Mouse (Mus musculus) limb, embryonic 13.5 days (tissue): ENCODE measurements around the gene Dhx35. TPM values are rescaled to one million over a fixed set of nuclear protein-coding genes. Genes with fewer than 3 reads are reported as not detected.
A peak's percentile ranks its signal among the peaks of the same experiment; 100 is the strongest.

Experiments
- ATAC-seq: fragments of 200-750 bp; cut with Nextera tagmentation; 2 replicates; pipeline ENCODE4 v1.8.0; 2017; ENCODE audit warnings: low read depth, moderate number of reproducible peaks, moderate TSS enrichment; ENCODE audit not compliant: low FRiP score
- H3K27ac ChIP-seq: fragments of 300-500 bp; sonication (generic); 2 replicates; pipeline ENCODE4 v1.5.1; 2015; ENCODE audit warnings: inconsistent platforms, mild to moderate bottlenecking, moderate library complexity
- H3K27me3 ChIP-seq: fragments of 300-500 bp; sonication (generic); 2 replicates; pipeline ENCODE4 v1.6.1; 2015; ENCODE audit warnings: mild to moderate bottlenecking, inconsistent platforms
- H3K36me3 ChIP-seq: fragments of 300-500 bp; sonication (generic); 2 replicates; pipeline ENCODE4 v1.6.1; 2015; ENCODE audit warnings: inconsistent platforms, mild to moderate bottlenecking, moderate library complexity
- H3K4me1 ChIP-seq: fragments of 300-500 bp; sonication (generic); 2 replicates; pipeline ENCODE4 v1.6.1; 2015; ENCODE audit warnings: inconsistent platforms
- H3K4me2 ChIP-seq: fragments of 300-500 bp; sonication (generic); replicated peaks from 2 replicates; pipeline ENCODE4 v1.6.1; 2015; ENCODE audit warnings: inconsistent platforms, mild to moderate bottlenecking, moderate library complexity
- H3K4me3 ChIP-seq: fragments of 300-500 bp; sonication (generic); 2 replicates; pipeline ENCODE4 v1.5.1; 2015; ENCODE audit warnings: moderate library complexity, mild to moderate bottlenecking, inconsistent platforms
- H3K9ac ChIP-seq: fragments of 300-500 bp; sonication (generic); 2 replicates; pipeline ENCODE4 v1.6.1; 2015; ENCODE audit warnings: mild to moderate bottlenecking, inconsistent platforms
- H3K9me3 ChIP-seq: fragments of 300-500 bp; sonication (generic); 2 replicates; pipeline ENCODE4 v1.6.1; 2016; ENCODE audit warnings: inconsistent platforms
- WGBS: fragments of 180-500 bp; shearing (Covaris S2); methylation state at CpG from one replicate; pipeline ENCODE4 v1.1.7; 2015; 5-methylcytosine and 5-hydroxymethylcytosine counted together
- polyA plus RNA-seq: library from polyadenylated mRNA; unstranded; fragments of >200 nt; fragmentation: Nextera tagmentation; extraction: Ambion mirVana; gene quantifications from 2 replicates; pipeline ENCODE4 v1.2.1, GENCODE M21; 2015

Gene Dhx35
- polyA plus RNA-seq, 1 experiment from 2014 or later: 13.8 TPM

DNA sequence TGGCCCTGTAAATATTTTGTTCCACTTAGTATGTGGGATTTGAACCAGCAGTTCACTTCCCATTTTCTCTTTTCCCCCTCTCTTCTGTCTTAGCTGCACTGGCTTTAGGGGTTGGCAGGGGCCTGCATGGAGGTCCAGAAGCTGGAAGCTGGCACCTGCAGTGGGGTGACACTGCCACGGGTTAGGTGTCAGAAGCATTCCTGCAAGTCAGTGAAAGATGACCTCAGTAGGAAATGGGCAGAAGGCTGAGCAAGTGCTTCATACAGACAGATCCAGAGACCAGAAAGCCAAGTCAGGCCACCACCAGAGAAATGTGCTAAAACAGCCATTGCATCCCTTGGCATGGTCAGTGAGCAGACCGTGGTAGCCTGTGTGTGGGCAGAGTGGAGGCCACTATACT is 66.5 kb downstream of the Dhx35 start:
- H3K9ac ChIP-seq: no peak overlapping the region
- H3K4me1 ChIP-seq: 0 out of 2 replicates have a peak, but pooled peaks cover 3% of the 10 kb centered on the region
- H3K4me3 ChIP-seq: no peak overlapping the region
- no peak overlapping the region for H3K27ac ChIP-seq
- 76% methylated on average over 2 of the region's 2 CpGs for WGBS
- H3K4me2 ChIP-seq: no peak overlapping the region
- no peaks in the 10 kb centered on the region for H3K27me3 ChIP-seq
- no peaks in the 10 kb centered on the region for H3K9me3 ChIP-seq
- no peak for ATAC-seq
- H3K36me3 ChIP-seq: peaks cover 16% of the 10 kb centered on the region

DNA sequence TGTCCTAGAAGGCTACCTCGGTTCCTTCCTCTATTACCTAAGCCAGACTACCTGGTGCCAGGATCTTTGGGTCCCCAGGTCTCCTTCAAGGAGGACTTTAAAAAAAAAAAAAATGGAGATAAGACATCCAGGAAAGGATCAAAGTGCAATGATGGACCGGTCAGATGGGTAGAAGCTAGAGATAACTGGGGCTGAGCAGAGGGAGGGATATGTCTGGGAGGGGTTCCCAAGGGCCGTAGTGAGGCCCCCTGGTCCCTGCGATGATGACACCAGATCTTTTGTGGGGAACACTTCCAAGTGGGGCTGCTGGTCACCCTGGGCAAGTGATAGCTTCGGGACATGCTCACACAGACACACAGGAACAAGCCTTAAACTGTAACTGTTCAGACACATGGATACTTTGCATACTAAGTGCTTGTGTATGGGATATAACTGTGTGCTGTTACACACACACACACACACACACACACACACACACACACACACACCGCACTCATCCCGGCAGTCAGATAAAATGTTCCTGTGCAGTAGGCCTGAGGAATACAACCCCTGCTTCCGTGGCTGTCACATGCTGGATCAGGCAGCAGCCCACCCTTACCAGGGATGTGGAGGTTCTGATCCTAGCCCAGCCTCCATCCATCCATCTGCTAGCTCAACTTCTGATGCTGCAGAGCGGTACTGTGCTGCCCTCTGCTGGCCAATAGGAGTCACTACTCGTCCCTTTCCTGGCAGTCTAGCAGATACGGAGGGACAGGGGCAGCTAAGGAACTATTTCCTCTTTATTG is 68.9 kb downstream of the Dhx35 start:
- no peaks in the 10 kb centered on the region for H3K36me3 ChIP-seq
- no peak overlapping the region for H3K27ac ChIP-seq
- no peak overlapping the region for H3K4me3 ChIP-seq
- H3K9me3 ChIP-seq: no peaks in the 10 kb centered on the region
- ATAC-seq: no peak
- H3K4me1 ChIP-seq: 0 out of 2 replicates have a peak, but pooled peaks cover 3% of the 10 kb centered on the region
- WGBS: 55% methylated on average over 11 of the region's 11 CpGs
- no peak overlapping the region for H3K4me2 ChIP-seq
- no peaks in the 10 kb centered on the region for H3K27me3 ChIP-seq
- H3K9ac ChIP-seq: no peak overlapping the region

DNA sequence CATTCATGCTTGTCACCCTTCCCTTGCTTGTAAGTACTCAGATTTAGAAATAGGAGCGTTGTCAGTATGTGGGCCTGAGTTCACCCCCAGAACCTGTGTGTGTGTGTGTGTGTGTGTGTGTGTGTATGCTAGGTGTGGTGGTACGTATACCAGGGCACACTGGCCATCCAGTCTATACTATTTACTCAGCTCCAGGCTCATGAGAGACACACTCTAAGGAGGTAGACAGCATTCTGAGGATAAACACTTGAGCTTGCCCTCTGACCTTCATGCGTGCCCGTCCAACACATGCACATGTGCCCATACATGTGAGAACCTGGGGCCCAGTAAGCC is 69.5 kb downstream of the Dhx35 start:
- Histone ChIP-seq H3K27ac (no peak overlapping the region), H3K4me2 (no peak overlapping the region), H3K36me3 (no peaks in the 10 kb centered on the region), H3K9ac (no peak overlapping the region), H3K27me3 (no peaks in the 10 kb centered on the region), H3K4me3 (no peak overlapping the region), H3K4me1 (peaks cover 8% of the 10 kb centered on the region; the same call in 1 of the 2 replicates), H3K9me3 (no peaks in the 10 kb centered on the region)
- no peak for ATAC-seq
- WGBS: 83% methylated on average over 4 of the region's 4 CpGs

DNA sequence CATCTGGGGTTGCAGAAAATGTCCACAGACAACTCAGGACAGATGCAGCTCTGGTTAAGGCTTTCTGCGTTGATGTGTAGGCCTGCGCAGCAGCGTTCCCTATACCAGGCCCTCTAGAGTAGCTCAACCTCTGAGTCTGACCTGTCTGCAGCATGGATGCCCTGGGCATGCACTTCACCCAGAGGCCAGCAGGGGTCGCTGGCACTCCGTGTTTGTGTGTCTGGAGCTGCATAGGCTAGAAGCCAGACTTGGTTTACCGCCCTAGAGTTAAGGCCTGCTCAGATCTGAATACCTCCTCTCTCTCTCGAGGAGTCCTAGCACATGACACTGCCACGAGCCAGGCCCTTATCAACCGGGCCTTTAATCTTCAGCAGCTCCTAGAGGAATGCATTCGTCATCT is 70.8 kb downstream of the Dhx35 start:
- no peaks in the 10 kb centered on the region for H3K27me3 ChIP-seq
- no peaks in the 10 kb centered on the region for H3K9me3 ChIP-seq
- no peak overlapping the region for H3K4me3 ChIP-seq
- no peaks in the 10 kb centered on the region for H3K36me3 ChIP-seq
- no peak overlapping the region for H3K9ac ChIP-seq
- no peak overlapping the region for H3K27ac ChIP-seq
- peaks cover 20% of the 10 kb centered on the region for H3K4me1 ChIP-seq
- ATAC-seq: peak; percentile 18; the same call in 1 of the 2 replicates
- H3K4me2 ChIP-seq: no peak overlapping the region
- 26% methylated on average over 10 of the region's 10 CpGs for WGBS

DNA sequence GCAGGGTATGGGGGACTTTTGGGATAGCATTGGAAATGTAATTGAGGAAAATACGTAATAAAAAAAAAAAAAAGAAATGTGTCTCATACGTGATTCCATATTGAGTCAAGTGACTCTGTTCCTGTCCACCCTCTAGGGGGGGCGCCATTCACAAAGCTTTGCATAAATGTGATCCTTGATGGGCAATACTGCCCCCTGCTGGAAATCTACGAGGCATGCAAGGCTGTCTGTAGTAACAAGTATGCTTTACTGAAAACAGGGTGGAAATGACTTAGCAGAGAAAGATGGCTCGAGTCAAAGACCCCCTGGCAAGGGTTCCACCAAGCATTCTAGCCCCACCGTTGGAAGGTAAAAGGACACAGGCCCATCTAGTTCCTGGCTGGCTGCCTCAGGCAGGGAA is 92.0 kb downstream of the Dhx35 start:
- Histone ChIP-seq H3K27me3 (no peaks in the 10 kb centered on the region; the same call in 1 of the 2 replicates), H3K4me1 (no peaks in the 10 kb centered on the region), H3K9me3 (no peaks in the 10 kb centered on the region), H3K27ac (no peak overlapping the region), H3K4me2 (no peak overlapping the region), H3K9ac (no peak overlapping the region), H3K4me3 (no peak overlapping the region), H3K36me3 (no peaks in the 10 kb centered on the region)
- 60% methylated on average over 6 of the region's 6 CpGs for WGBS
- no peak for ATAC-seq

- 86% methylated on average over 5 of the region's 5 CpGs for WGBS
- Histone ChIP-seq H3K4me3 (no peak overlapping the region), H3K9me3 (no peaks in the 10 kb centered on the region), H3K27ac (no peak overlapping the region), H3K4me1 (no peaks in the 10 kb centered on the region), H3K36me3 (no peaks in the 10 kb centered on the region), H3K4me2 (no peak overlapping the region), H3K27me3 (no peaks in the 10 kb centered on the region; the same call in none of the 2 replicates), H3K9ac (no peak overlapping the region)
- no peak for ATAC-seq
Measured at GRCm38 (mm10) chr2:158888531-158888930, 93.9 kb downstream of the Dhx35 start.

DNA sequence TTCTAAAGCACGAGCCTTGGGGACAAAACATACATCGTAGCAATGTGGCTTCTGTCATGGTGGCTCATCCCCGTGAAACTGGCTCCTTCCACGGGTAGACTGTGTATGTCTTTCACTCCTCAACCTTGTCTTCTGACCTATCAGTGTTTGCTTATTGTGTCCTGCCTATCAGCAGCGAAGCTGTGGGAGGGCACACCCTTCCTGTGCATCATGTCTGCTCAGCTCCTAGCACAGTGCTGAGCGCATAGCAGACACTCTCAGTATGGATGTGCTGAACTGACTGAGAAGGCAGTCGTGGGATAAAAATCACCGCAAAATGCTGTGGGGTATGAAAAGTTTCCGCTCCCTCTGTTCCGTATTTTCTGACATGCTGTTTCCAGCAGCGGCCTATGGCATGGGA is 94.6 kb downstream of the Dhx35 start:
- ATAC-seq: no peak
- H3K27ac ChIP-seq: no peak overlapping the region
- H3K9ac ChIP-seq: no peak overlapping the region
- no peaks in the 10 kb centered on the region for H3K36me3 ChIP-seq
- no peaks in the 10 kb centered on the region for H3K9me3 ChIP-seq
- H3K4me2 ChIP-seq: no peak overlapping the region
- no peak overlapping the region for H3K4me3 ChIP-seq
- H3K27me3 ChIP-seq: no peaks in the 10 kb centered on the region; the same call in none of the 2 replicates
- no peaks in the 10 kb centered on the region for H3K4me1 ChIP-seq
- 66% methylated on average over 11 of the region's 11 CpGs for WGBS

GRCm38 (mm10) chr2:158891319-158891718 is 96.7 kb downstream of the Dhx35 start:
- Histone ChIP-seq H3K27me3 (no peaks in the 10 kb centered on the region; the same call in none of the 2 replicates), H3K9ac (no peak overlapping the region), H3K27ac (no peak overlapping the region), H3K36me3 (no peaks in the 10 kb centered on the region), H3K4me3 (no peak overlapping the region), H3K4me1 (no peaks in the 10 kb centered on the region), H3K4me2 (no peak overlapping the region), H3K9me3 (0 out of 2 replicates have a peak, but pooled peaks cover under 1% of the 10 kb centered on the region)
- 80% methylated on average over 4 of the region's 4 CpGs for WGBS
- ATAC-seq: no peak

DNA sequence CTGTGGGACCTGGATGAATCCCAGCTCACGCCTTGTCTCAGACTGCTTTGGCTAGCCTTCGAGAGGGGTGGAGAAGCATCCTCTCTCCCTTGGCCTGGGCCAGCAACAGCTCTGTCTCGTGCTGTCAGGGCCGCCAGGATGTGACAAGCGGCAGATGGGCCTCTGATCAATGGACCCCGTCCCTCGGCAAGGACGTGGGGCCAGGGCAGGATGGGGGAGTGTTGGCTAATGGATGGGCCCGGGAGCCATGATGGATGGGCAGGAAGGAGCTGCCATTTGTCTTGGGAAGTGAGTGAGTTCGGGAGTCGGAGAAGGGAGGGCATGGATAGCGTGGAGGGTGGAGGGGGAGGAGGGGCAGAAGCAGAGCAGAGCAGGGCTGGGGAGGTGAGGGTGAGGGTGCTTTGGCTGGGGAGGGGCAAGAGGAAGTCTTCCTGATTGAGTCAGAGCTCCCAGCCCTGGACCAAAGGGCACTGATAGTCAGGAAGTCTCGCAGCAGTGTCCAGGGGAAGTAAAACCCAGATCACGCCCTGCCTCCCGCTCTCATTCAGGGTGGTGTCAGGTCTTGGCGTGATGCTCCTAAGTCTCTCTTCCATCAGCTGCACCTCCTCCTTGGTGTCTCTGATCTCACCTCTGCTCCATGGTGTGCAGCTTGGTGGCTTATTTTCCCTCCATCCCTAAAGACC is 98.7 kb downstream of the Dhx35 start:
- Histone ChIP-seq H3K27me3 (peaks cover 3% of the 10 kb centered on the region), H3K4me2 (no peak overlapping the region), H3K4me3 (no peak overlapping the region), H3K36me3 (no peaks in the 10 kb centered on the region), H3K9ac (no peak overlapping the region), H3K9me3 (0 out of 2 replicates have a peak, but pooled peaks cover 3% of the 10 kb centered on the region), H3K27ac (no peak overlapping the region), H3K4me1 (no peaks in the 10 kb centered on the region)
- 29% methylated on average over 16 of the region's 16 CpGs for WGBS
- ATAC-seq: no peak

GRCm38 (mm10) chr2:158898469-158899196 is 104.0 kb downstream of the Dhx35 start:
- Histone ChIP-seq H3K27ac (no peak overlapping the region), H3K27me3 (peaks cover 12% of the 10 kb centered on the region), H3K9me3 (0 out of 2 replicates have a peak, but pooled peaks cover 3% of the 10 kb centered on the region), H3K4me3 (no peak overlapping the region), H3K9ac (no peak overlapping the region), H3K4me2 (no peak overlapping the region), H3K36me3 (no peaks in the 10 kb centered on the region), H3K4me1 (0 out of 2 replicates have a peak, but pooled peaks cover 7% of the 10 kb centered on the region)
- no peak for ATAC-seq
- 7% methylated on average over 13 of the region's 13 CpGs for WGBS
